Mouse (Mus musculus) limb, embryonic 10.5 days (tissue): ENCODE measurements around the gene Ugt1a7c. TPM values are rescaled to one million over a fixed set of nuclear protein-coding genes. Genes with fewer than 3 reads are reported as not detected.
"Not testable (repeated sequence)": the region's sequence is repeated elsewhere in the genome, so short reads cannot be mapped to it uniquely, and the experiment has no call there.

ENCODE experiments used
- DNase-seq: peaks from one replicate; pipeline ENCODE4 v3.0.0-alpha.2; 2017; ENCODE audit warnings: low spot score
- H3K27ac ChIP-seq: fragments of 300-500 bp; sonication (generic); 2 replicates; pipeline ENCODE4 v1.5.1; 2016; ENCODE audit warnings: mild to moderate bottlenecking
- H3K27me3 ChIP-seq: fragments of 300-500 bp; sonication (generic); 2 replicates; pipeline ENCODE4 v1.6.1; 2016; ENCODE audit warnings: low read depth, mild to moderate bottlenecking; ENCODE audit not compliant: poor library complexity, severe bottlenecking
- H3K36me3 ChIP-seq: fragments of 300-500 bp; sonication (generic); 2 replicates; pipeline ENCODE4 v1.6.1; 2016; ENCODE audit warnings: mild to moderate bottlenecking, moderate library complexity
- H3K4me1 ChIP-seq: fragments of 300-500 bp; sonication (generic); 2 replicates; pipeline ENCODE4 v1.6.1; 2016
- H3K4me3 ChIP-seq: fragments of 300-500 bp; sonication (generic); 2 replicates; pipeline ENCODE4 v1.5.1; 2016; ENCODE audit warnings: mild to moderate bottlenecking, moderate library complexity
- H3K9me3 ChIP-seq: fragments of 300-500 bp; sonication (generic); replicated peaks from 2 replicates; pipeline ENCODE4 v1.6.1; 2016; ENCODE audit warnings: mild to moderate bottlenecking
- WGBS: fragments of 180-500 bp; shearing (Covaris S2); methylation state at CpG from one replicate; pipeline ENCODE4 v1.1.7; 2016; 5-methylcytosine and 5-hydroxymethylcytosine counted together
- polyA plus RNA-seq: library from polyadenylated mRNA; unstranded; fragments of >200 nt; fragmentation: Nextera tagmentation; extraction: Ambion mirVana; gene quantifications from 2 replicates; pipeline ENCODE4 v1.2.1, GENCODE M21; 2016

Ugt1a7c gene
- polyA plus RNA-seq, 1 experiment from 2014 or later: 0.61 TPM

DNA sequence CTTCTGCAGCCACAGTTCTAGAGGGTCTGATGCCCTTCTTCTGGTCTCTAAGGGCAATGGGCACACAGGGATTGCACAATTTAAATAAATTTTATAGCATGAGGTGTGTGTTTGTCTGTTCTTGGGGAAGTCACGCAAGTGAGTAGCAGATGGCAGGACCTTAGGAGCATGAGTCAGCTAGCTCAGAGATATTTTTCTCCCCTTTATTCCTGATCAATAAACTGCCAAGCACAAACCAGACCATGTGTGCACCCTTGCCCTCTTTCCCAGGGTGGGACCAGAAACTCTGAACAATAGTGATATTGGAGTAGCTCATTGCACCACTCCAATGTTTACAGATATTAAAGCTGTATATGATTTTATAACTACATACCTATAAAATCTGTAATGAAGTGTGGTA lies 35.4 kb downstream of the Ugt1a7c start:
- H3K27me3 ChIP-seq, H3K9me3 ChIP-seq, H3K36me3 ChIP-seq, DNase-seq, H3K27ac ChIP-seq, H3K4me3 ChIP-seq, H3K4me1 ChIP-seq: not testable (repeated sequence)
- 78% methylated on average over 1 of the region's 1 CpGs for WGBS

DNA sequence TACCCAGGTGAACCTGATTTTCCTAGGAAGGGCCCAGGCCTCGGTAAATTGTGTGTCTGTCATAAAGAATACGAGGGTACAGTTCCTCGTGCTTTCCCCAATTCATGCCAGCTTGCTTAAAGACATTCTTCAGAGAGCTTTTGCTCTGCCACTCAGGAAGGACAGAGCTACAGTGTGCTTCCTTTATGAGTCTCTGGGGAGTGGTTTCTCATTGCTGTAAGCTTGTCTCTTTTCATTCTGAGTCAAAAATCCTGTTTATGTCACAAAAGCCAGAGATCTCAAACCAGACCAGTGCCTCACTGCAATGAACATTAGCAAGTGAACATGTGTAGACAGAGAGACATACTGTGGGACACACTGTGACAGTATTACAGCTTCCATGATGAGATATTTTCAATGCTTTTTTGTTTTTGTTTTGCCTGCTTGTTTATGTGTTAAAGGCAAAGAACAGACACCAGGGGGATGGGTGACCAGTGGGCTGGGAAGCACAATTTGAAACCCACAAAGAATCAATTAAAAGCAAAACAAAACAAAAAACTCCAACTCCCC lies 39.1 kb downstream of the Ugt1a7c start:
- DNase-seq: no peak
- no peak overlapping the region for H3K27ac ChIP-seq
- no peak overlapping the region for H3K4me3 ChIP-seq
- H3K4me1 ChIP-seq: peaks cover 6% of the 10 kb centered on the region; the same call in 1 of the 2 replicates
- H3K27me3 ChIP-seq: no peaks in the 10 kb centered on the region
- H3K36me3 ChIP-seq: no peaks in the 10 kb centered on the region
- WGBS: 71% methylated on average over 3 of the region's 3 CpGs
- no peaks in the 10 kb centered on the region for H3K9me3 ChIP-seq

DNA sequence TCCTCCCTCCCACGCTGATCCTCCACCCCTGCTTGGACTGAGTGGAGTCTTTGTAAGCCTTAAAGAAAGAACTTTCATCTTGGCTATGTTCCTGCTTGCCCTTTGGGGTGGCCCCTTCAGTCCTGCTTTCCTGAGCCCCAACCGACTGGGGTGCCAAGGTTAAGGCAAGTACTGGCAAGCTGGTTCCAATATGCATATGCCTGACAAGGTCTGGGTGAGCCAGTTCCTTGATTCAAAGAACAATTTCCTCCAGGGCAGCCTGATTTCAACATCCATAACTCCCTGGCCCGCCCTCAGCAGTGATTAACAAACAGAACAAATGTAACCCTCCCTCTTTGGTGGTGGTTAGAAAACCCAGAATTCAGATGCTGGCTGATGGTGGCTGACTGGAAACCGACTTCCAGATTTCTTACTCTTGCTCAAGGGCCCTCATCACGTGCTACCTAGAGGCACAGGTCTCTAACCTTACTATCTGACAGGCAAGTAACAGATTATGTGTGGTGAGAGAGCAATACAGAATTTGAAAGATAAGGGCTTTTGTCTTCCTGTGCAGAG lies 39.7 kb downstream of the Ugt1a7c start, which contains the start of gene Ugt1a6a:
Gene Ugt1a6a (plus strand): TSS at position 353 of the 555 bp plus-strand sequence.
- not testable (repeated sequence) for H3K9me3 ChIP-seq, H3K27ac ChIP-seq, H3K27me3 ChIP-seq, DNase-seq, H3K4me3 ChIP-seq, H3K4me1 ChIP-seq, H3K36me3 ChIP-seq
- 61% methylated on average over 5 of the region's 5 CpGs for WGBS

DNA sequence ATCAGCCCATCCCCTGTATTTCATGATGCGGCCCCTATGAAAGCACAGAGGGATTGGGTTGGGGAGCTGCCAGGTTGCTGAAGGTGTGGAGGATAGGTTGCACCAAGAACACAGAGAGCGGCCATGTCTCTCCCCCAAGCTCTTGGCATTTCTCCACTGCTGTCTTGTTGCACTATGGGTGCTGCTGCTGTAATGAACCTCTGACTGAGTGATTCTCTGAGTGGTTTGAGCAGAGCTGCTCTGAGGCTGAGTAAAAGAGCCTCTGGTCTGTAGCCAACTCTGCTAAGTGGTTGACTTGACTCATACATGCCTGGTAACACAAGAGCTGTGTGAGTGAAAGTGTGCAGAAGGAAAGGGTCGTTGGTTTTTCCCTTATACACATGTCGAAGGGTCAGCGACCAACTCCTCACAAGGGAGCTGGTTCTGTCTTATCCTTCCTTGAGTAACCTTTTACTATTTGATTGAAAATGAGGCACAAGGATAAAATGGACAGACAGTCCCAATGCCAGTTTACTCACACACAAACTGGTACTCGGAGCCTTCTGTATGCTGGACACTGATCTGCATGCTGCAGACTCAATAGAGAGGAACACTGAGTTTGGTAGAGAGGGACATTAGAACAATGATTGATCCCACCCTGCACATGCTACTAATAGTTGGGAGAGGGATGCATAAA lies 40.5 kb downstream of the Ugt1a7c start:
- not testable (repeated sequence) for H3K27ac ChIP-seq, H3K4me3 ChIP-seq, DNase-seq, H3K9me3 ChIP-seq, H3K27me3 ChIP-seq, H3K4me1 ChIP-seq, H3K36me3 ChIP-seq
- WGBS: 97% methylated on average over 6 of the region's 6 CpGs

DNA sequence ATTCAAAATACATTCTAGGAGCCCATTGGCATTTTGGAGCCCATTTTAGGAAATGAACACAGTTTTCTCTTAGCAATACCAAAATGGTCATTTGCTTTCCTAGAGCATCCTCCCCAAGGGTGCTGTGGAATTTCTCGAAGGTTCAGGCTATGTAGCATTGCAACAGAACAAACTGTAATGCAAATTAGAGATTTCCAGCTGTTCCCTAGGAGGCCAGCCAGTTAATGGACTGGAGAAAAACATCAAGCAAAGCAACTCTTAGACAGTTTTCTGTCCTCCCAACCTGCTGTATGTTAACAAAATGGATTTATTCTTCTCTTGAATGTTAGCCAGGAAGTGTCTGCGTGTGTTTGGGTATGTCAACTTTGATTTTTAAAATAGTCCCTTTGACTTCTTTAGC lies 41.8 kb downstream of the Ugt1a7c start:
- 86% methylated on average over 2 of the region's 2 CpGs for WGBS
- no peak overlapping the region for H3K27ac ChIP-seq

DNA sequence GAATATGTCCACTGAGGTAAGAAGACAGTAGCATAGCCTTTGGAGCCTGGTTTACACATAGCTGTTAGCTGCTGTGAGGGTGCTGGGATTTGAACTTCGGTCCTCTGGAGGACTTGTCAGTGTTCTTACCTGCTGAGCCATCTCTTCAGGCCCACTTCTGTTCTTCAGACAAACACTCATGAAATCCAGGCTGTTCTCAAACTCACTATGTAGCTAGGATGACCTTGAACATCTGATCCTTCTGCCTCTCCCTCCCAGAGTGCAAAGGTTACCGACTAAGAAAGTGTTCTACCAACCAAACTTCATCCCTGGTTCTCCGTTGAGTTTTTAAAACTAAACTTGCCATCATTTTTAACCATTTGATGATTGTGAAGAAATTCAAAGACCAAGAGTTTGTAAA lies 42.4 kb downstream of the Ugt1a7c start:
- Histone ChIP-seq H3K27ac (no peak overlapping the region), H3K27me3 (no peaks in the 10 kb centered on the region), H3K4me1 (peaks cover 6% of the 10 kb centered on the region; the same call in 1 of the 2 replicates), H3K36me3 (no peaks in the 10 kb centered on the region), H3K4me3 (no peak overlapping the region), H3K9me3 (no peaks in the 10 kb centered on the region)
- WGBS: 92% methylated on average over 3 of the region's 3 CpGs
- no peak for DNase-seq

More for the DNA sequence above, 41.8 kb downstream of the Ugt1a7c start:
- DNase-seq: no peak
- H3K9me3 ChIP-seq: no peaks in the 10 kb centered on the region
- H3K4me3 ChIP-seq: no peak overlapping the region
- peaks cover 6% of the 10 kb centered on the region; the same call in 1 of the 2 replicates for H3K4me1 ChIP-seq
- no peaks in the 10 kb centered on the region for H3K27me3 ChIP-seq
- no peaks in the 10 kb centered on the region for H3K36me3 ChIP-seq

DNA sequence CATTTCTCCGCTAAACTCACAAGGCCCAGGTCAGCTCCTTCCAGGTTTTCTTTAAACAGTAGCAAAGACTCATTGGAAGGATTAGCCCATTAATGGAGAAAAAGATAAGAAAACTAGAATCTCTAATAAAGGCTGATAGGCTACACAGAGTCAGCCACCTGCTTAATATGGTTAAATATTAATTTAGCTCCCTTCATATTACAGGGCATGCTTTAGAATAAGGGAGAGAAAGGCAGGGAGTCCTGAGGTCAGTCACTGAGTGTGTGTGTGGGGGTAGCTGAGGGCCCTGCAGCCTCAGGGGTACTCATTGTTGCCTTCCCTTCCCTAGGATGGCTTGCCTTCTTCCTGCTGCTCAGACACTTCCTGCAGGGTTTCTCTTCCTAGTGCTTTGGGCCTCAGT lies 43.3 kb downstream of the Ugt1a7c start:
- no peaks in the 10 kb centered on the region for H3K36me3 ChIP-seq
- peaks cover 6% of the 10 kb centered on the region; the same call in 1 of the 2 replicates for H3K4me1 ChIP-seq
- no peak for DNase-seq
- H3K9me3 ChIP-seq: no peaks in the 10 kb centered on the region
- no peak overlapping the region for H3K4me3 ChIP-seq
- WGBS: 94% methylated on average over 1 of the region's 1 CpGs
- no peak overlapping the region for H3K27ac ChIP-seq
- H3K27me3 ChIP-seq: no peaks in the 10 kb centered on the region

DNA sequence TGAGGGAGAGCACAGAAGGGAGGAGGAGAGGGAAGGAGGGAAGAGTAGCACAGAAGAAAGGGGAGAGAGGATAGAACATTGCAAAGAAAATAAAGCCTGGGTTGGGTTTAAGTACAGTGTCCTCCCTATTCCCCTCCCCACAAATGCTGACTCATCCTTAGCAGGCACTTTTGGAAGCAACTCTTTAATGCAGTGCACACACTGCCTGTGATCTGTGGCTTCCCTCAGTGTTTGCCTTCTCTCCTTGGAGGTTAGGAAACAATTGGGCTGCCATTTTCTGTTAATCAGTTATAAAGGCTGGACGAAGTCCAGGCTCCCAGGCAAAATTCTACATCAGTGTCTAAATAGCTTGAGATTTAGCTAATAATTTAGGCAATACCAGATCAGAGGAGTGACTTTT lies 45.6 kb downstream of the Ugt1a7c start:
- WGBS: 85% methylated on average over 1 of the region's 1 CpGs
- H3K27me3 ChIP-seq, DNase-seq, H3K4me3 ChIP-seq, H3K9me3 ChIP-seq, H3K4me1 ChIP-seq, H3K36me3 ChIP-seq, H3K27ac ChIP-seq: not testable (repeated sequence)

DNA sequence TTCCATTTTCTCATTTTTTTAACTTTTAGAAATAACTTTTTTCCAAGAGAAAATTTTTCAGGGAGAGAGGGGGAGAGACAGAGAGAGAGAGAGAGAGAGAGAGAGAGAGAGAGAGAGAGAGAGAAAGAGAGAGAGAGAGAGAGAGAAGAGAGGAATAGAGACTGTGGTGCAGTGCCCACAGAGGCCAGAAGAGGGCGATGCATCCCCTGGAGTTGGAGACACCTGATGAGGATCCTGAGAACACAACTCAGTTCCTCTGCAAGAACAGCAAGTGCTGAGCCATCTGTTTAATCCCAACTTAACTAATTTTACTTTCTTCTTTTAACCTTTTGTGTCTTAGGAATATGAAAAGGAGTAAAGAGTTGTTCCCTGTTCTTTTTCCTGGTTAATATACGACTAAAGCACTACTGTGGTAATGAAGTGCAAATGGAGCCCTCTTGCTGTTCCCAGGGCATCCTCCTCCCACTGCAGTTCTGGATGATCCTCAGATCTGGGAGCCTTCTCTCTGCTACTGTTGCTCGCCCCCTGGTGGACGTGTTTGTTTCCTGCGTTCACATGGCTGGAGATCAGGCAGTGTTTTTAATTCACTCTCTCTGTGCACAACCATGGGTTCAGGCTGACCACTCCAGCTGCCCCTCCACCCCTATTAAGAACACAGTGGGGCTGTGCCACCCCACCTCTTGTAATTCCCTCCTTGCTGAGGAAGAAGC lies 49.3 kb downstream of the Ugt1a7c start:
- H3K36me3 ChIP-seq, H3K27me3 ChIP-seq, H3K4me3 ChIP-seq, H3K27ac ChIP-seq, H3K9me3 ChIP-seq, H3K4me1 ChIP-seq: not testable (repeated sequence)
- WGBS: 4% methylated on average over 5 of the region's 5 CpGs
- peak; percentile 45 for DNase-seq

DNA sequence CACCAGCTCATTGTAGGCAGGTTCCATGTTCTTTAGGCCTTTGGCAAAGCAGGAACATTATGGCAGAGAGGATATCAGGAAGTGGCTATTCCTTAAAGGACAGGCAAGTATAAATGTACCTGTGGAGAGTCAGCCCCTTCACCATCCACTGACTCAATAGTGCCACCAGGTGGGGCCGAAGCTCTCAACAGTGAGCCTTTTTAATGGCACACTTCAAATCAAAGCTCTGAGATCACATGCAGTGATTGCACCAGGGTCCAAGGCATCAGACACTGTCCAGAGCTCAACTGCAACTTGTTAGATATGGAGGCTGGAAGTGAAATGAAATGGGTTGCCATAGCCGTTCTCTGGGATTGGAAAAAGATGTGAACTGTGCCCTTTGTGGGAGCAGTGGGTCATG lies 50.4 kb downstream of the Ugt1a7c start:
- not testable (repeated sequence) for DNase-seq, H3K9me3 ChIP-seq, H3K4me1 ChIP-seq, H3K27ac ChIP-seq, H3K4me3 ChIP-seq, H3K27me3 ChIP-seq, H3K36me3 ChIP-seq
- 54% methylated on average over 2 of the region's 2 CpGs for WGBS

DNA sequence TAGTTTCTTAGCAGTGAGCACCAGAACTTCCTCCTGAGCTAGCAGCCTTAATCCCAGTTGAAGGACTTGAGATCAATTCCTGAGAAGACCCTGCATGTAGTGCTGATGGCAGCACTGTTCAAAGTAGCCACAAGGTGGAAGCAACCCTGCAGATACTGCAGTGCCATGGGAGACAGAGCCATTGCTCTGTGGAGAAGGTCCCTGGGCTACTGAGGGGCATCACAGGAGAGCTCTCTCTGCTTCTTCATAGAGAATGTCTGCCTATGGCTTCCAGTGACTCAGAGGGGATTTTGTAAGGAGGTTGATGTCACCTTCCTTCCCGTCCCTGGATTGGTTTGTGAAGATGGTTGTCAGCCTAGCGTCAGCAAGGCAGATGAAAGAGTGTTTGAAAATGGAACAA lies 55.3 kb downstream of the Ugt1a7c start:
- H3K27ac ChIP-seq, DNase-seq, H3K4me1 ChIP-seq, H3K4me3 ChIP-seq, H3K9me3 ChIP-seq, H3K27me3 ChIP-seq, H3K36me3 ChIP-seq: not testable (repeated sequence)
- WGBS: 81% methylated on average over 2 of the region's 2 CpGs

DNA sequence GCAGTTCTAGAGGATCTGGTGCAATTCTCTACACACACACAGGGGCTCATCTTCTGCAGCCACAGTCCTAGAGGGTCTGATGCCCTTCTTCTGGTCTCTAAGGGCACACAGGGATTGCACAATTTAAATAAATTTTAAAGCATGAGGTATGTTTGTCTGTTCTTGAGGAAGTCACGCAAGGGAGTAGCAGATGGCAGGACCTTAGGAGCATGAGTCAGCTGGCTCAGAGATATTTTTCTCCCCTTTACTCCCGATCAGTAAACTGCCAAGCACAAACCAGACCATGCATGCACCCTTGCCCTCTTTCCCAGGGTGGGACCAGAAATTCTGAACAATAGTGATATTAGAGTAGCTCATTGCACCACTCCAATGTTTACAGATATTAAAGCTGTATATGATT lies 63.6 kb downstream of the Ugt1a7c start:
- Histone ChIP-seq H3K36me3 (no peaks in the 10 kb centered on the region), H3K4me3 (no peak overlapping the region), H3K9me3 (no peaks in the 10 kb centered on the region), H3K27me3 (no peaks in the 10 kb centered on the region), H3K4me1 (no peaks in the 10 kb centered on the region), H3K27ac (no peak overlapping the region)
- WGBS: 88% methylated on average over 2 of the region's 2 CpGs
- no peak for DNase-seq

DNA sequence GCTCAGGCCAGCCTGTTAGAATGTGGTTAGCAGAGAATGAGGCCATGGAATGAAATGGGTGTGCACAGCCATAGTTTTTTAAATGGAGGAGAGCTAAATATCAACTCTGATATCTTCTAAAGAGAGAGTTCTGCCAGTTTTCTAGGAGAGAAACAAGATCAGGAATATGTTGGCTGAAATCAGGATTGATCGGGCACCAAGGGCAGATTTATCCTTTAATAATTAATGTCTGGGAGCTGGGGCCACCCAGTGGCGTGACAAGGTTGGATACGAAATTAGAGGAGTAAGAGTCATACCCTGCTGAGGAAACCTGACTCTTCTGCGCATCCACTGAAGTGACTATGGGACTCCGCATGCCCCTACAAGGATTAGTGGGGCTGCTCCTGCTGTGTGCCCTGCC lies 70.8 kb downstream of the Ugt1a7c start, which contains the start of gene Ugt1a5:
Gene Ugt1a5 (plus strand): TSS at position 302 of the 400 bp plus-strand sequence.
- Histone ChIP-seq H3K4me1 (no peaks in the 10 kb centered on the region), H3K9me3 (no peaks in the 10 kb centered on the region), H3K27ac (no peak within 1 kb of the TSS), H3K36me3 (no peaks in the 10 kb centered on the region), H3K4me3 (no peak within 1 kb of the TSS), H3K27me3 (no peaks in the 10 kb centered on the region)
- no peak for DNase-seq
- WGBS: 82% methylated on average over 5 of the region's 5 CpGs
